Mouse (Mus musculus) bone marrow, adult 2 months (tissue): ENCODE data around the gene Kpna2.

Source experiments
- CTCF ChIP-seq: fragments of 200-500 bp; IDR thresholded peaks from 2 replicates; pipeline ENCODE4 v1.5.1; 2011; ENCODE audit warnings: low read length, control low read depth; ENCODE audit not compliant: control insufficient read depth, insufficient read depth
- POLR2A ChIP-seq: fragments of 200-500 bp; IDR thresholded peaks from 2 replicates; pipeline ENCODE4 v1.6.1; 2011; ENCODE audit warnings: low read depth, mild to moderate bottlenecking, control low read depth, low read length, borderline replicate concordance; ENCODE audit not compliant: control insufficient read depth

DNA sequence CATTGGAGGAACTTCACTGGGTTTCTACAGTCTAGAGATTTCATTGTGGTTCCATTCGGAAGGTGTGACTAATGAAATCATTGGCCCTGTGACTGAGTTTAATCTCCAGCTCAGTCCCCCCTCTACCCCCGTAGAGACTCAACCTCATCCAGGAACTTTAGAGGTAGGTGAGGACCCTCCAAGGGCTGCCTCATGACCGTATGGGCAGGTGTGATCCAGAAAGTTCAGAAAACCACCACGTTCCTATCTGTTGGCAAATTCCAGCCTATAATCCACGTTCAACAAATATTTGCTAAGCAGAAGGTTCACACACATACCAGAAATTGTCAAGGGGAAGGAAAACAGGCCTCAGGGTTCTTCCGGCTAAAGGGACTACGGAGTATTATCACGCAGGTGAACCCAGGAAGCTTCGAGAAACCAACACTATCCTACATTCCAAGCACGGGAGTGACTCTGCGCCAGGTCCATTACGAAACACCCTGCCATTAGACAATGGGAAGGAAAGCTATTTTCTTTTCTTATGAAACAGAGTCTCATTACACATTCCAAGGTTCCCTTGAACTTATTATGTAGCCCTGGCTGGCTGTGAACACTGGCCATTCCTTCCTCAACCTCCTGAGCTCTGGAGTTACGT, 22.8 kb upstream of the Kpna2 start:
- TF ChIP-seq CTCF (no peak), POLR2A (no peak)
